Mouse (Mus musculus): ENCODE results near the gene Spata31d1b. TPM values are rescaled to one million over a fixed set of nuclear protein-coding genes. Genes with fewer than 3 reads are reported as not detected.
"Not testable (repeated sequence)": the region's sequence is repeated elsewhere in the genome, so short reads cannot be mapped to it uniquely, and the experiment has no call there.

Spata31d1b gene
- polyA plus RNA-seq, 1 experiment from 2014 or later, result not detected

DNA sequence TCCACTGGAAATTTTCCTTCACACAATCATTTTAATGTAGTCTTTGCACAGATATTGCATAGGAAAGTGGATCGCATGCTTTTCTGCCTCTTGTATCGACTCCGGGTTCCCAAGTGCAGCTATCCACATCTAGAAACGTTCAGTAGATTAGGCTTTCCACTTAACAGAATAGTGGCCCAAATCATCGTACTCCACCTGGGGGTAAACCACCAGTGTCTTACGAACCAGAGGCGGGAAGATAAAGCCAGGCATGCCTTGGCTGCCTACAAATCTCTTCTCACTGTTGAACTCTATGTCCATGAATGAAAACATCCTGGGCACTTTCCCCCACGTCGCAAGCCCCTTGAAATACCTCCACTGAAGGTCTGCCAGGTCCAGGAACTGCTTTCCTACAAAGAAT lies 22.8 kb upstream of the Spata31d1b start:
- no peak overlapping the region for H3K27ac ChIP-seq (ENCODE audit: low read length)
- WGBS, result 90% methylated on average over 9 of the region's 9 CpGs

DNA sequence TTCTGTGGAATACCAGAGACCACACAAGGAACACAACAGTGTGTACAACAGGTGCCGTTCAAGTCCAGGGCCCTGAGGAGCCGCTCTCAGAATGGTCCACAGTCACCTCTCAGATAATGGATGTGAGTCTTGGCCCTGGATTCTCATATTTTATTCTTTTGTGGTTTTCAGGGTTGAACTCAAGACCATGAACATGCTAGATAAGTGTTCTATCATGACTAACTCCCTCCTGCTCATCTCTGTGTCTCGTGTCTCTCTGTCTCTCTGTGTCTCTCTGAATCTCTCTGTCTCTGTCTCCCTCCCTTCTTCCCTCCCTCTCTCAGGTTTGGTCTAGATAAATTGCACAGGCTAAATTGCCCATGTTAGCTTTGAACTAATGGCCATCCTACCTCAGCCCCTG lies 22.2 kb upstream of the Spata31d1b start:
- H3K27ac ChIP-seq (ENCODE audit: low read length), result no peak overlapping the region
- H3K9ac ChIP-seq (ENCODE audit: low read depth, low read length), result no peak overlapping the region
- H3K27me3 ChIP-seq (ENCODE audit: control insufficient read depth, insufficient read depth, low read depth, low read length), result no peaks in the 10 kb centered on the region
- ATAC-seq, result no peak
- no peaks in the 10 kb centered on the region for H3K36me3 ChIP-seq (ENCODE audit: control insufficient read depth, insufficient read depth, low read length)
- H3K4me1 ChIP-seq (ENCODE audit: control insufficient read depth, insufficient read depth, low read length), result no peaks in the 10 kb centered on the region
- no peak overlapping the region for H3K4me3 ChIP-seq (ENCODE audit: low read depth, low read length)
- H3K4me2 ChIP-seq (ENCODE audit: low read length), result no peak overlapping the region
- WGBS, result 94% methylated on average over 3 of the region's 3 CpGs
- no peaks in the 10 kb centered on the region for H3K9me3 ChIP-seq (replicated peaks; ENCODE audit: control insufficient read depth, low read length, poor library complexity, severe bottlenecking)

More for the DNA sequence above, 22.8 kb upstream of the Spata31d1b start:
- Histone ChIP-seq H3K9ac (ENCODE audit: low read depth, low read length) (no peak overlapping the region), H3K9me3 (replicated peaks; ENCODE audit: control insufficient read depth, low read length, poor library complexity, severe bottlenecking) (no peaks in the 10 kb centered on the region), H3K4me3 (ENCODE audit: low read depth, low read length) (no peak overlapping the region), H3K4me1 (ENCODE audit: control insufficient read depth, insufficient read depth, low read length) (no peaks in the 10 kb centered on the region), H3K4me2 (ENCODE audit: low read length) (no peak overlapping the region), H3K36me3 (ENCODE audit: control insufficient read depth, insufficient read depth, low read length) (no peaks in the 10 kb centered on the region), H3K27me3 (ENCODE audit: control insufficient read depth, insufficient read depth, low read depth, low read length) (no peaks in the 10 kb centered on the region)
- ATAC-seq, result no peak

DNA sequence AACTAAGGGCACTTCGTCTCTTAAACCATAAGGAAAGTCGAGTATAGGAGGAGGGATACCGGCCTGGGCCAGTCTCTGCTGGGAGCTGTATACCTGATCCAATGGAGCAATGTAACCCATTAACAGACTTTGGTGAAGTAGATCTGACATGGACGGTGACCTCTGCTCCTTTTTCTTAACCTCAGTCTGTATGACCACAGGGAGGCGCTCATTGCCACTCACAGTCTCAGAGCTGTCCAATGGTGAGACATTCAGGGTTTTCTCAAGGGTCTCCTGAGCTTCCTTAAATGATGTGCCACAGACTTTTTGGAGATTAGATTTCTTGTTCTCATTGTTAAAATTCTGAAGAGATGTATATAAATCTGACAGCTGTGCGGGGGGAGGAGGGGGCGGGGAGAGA lies 21.5 kb upstream of the Spata31d1b start:
- Histone ChIP-seq H3K36me3 (ENCODE audit: control insufficient read depth, insufficient read depth, low read length) (no peaks in the 10 kb centered on the region), H3K27me3 (ENCODE audit: control insufficient read depth, insufficient read depth, low read depth, low read length) (no peaks in the 10 kb centered on the region), H3K4me3 (ENCODE audit: low read depth, low read length) (no peak overlapping the region), H3K27ac (ENCODE audit: low read length) (no peak overlapping the region), H3K9ac (ENCODE audit: low read depth, low read length) (no peak overlapping the region), H3K9me3 (replicated peaks; ENCODE audit: control insufficient read depth, low read length, poor library complexity, severe bottlenecking) (no peaks in the 10 kb centered on the region), H3K4me1 (ENCODE audit: control insufficient read depth, insufficient read depth, low read length) (no peaks in the 10 kb centered on the region), H3K4me2 (ENCODE audit: low read length) (no peak overlapping the region)
- no peak for ATAC-seq
- WGBS, result 83% methylated on average over 7 of the region's 7 CpGs

DNA sequence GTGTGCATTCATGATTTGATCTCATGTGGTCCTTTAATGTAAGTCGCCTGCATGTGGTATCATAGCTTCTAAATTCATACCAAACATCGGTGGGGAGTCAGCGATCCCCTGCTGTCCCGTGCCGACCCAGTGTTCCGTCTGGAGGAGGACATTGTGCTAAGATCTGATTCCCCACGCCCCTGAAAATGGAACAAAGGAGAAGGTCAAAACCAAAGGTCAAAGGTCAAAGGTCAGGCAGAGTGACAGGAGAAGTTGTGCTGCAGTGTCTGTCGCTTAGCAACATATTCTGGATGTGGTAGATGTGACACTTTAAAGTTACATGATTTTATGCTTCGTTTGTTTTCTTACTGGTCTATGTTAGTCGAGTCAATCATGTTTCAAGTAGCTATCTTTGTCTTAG lies 20.6 kb upstream of the Spata31d1b start:
- WGBS, result 22% methylated on average over 10 of the region's 10 CpGs
- Histone ChIP-seq H3K9me3 (replicated peaks; ENCODE audit: control insufficient read depth, low read length, poor library complexity, severe bottlenecking) (no peaks in the 10 kb centered on the region), H3K4me2 (ENCODE audit: low read length) (no peak overlapping the region), H3K9ac (ENCODE audit: low read depth, low read length) (no peak overlapping the region), H3K4me1 (ENCODE audit: control insufficient read depth, insufficient read depth, low read length) (no peaks in the 10 kb centered on the region), H3K27me3 (ENCODE audit: control insufficient read depth, insufficient read depth, low read depth, low read length) (no peaks in the 10 kb centered on the region), H3K36me3 (ENCODE audit: control insufficient read depth, insufficient read depth, low read length) (no peaks in the 10 kb centered on the region), H3K27ac (ENCODE audit: low read length) (no peak overlapping the region), H3K4me3 (ENCODE audit: low read depth, low read length) (no peak overlapping the region)
- no peak for ATAC-seq

- no peak within 1 kb of the TSS for H3K27ac ChIP-seq (ENCODE audit: low read length)
- ATAC-seq, result no peak
- no peak within 1 kb of the TSS for H3K4me2 ChIP-seq (ENCODE audit: low read length)
- no peak within 1 kb of the TSS for H3K9ac ChIP-seq (ENCODE audit: low read depth, low read length)
- H3K4me1 ChIP-seq (ENCODE audit: control insufficient read depth, insufficient read depth, low read length), result no peaks in the 10 kb centered on the region
- H3K4me3 ChIP-seq (ENCODE audit: low read depth, low read length), result no peak within 1 kb of the TSS
- H3K36me3 ChIP-seq (ENCODE audit: control insufficient read depth, insufficient read depth, low read length), result no peaks in the 10 kb centered on the region
- 93% methylated on average over 3 of the region's 3 CpGs for WGBS
- H3K9me3 ChIP-seq (replicated peaks; ENCODE audit: control insufficient read depth, low read length, poor library complexity, severe bottlenecking), result no peaks in the 10 kb centered on the region
- no peaks in the 10 kb centered on the region for H3K27me3 ChIP-seq (ENCODE audit: control insufficient read depth, insufficient read depth, low read depth, low read length)
These were observed 18.1 kb upstream of the Spata31d1b start, which contains the start of gene 4921517D22Rik for GRCm38 (mm10) chr13:59694008-59694407. Gene 4921517D22Rik, minus strand, starts transcription at chr13:59694108.

- no peak for ATAC-seq
- Histone ChIP-seq H3K36me3 (ENCODE audit: control insufficient read depth, insufficient read depth, low read length) (no peaks in the 10 kb centered on the region), H3K4me3 (ENCODE audit: low read depth, low read length) (no peak overlapping the region), H3K9ac (ENCODE audit: low read depth, low read length) (no peak overlapping the region), H3K27me3 (ENCODE audit: control insufficient read depth, insufficient read depth, low read depth, low read length) (no peaks in the 10 kb centered on the region), H3K4me1 (ENCODE audit: control insufficient read depth, insufficient read depth, low read length) (no peaks in the 10 kb centered on the region), H3K9me3 (replicated peaks; ENCODE audit: control insufficient read depth, low read length, poor library complexity, severe bottlenecking) (no peaks in the 10 kb centered on the region), H3K27ac (ENCODE audit: low read length) (no peak overlapping the region), H3K4me2 (ENCODE audit: low read length) (no peak overlapping the region)
- WGBS, result 86% methylated on average over 7 of the region's 7 CpGs
These were observed 16.3 kb upstream of the Spata31d1b start for GRCm38 (mm10) chr13:59695781-59696180.

DNA sequence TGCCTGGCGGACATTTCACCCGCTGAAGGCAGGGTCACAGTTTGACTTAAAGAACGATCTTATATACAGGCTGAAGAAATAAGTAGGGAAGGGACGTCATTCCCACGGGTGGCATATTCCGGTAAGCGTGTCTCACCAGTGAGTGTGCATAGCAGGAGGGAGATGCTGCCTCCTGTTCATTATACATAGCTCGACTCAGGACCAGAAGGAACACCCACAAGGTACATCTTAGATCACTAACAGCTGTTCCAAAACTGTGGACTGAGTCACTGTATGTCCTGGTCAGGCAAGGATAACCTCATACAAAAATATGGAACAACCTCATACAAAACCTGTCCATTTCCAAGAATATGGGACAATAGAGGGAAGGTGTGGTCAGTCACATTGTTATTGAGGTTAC lies 13.0 kb upstream of the Spata31d1b start:
- ATAC-seq, result no peak
- H3K9ac ChIP-seq (ENCODE audit: low read depth, low read length), result no peak overlapping the region
- no peaks in the 10 kb centered on the region for H3K27me3 ChIP-seq (ENCODE audit: control insufficient read depth, insufficient read depth, low read depth, low read length)
- H3K36me3 ChIP-seq (ENCODE audit: control insufficient read depth, insufficient read depth, low read length), result no peaks in the 10 kb centered on the region
- no peak overlapping the region for H3K4me2 ChIP-seq (ENCODE audit: low read length)
- H3K9me3 ChIP-seq (replicated peaks; ENCODE audit: control insufficient read depth, low read length, poor library complexity, severe bottlenecking), result no peaks in the 10 kb centered on the region
- H3K4me1 ChIP-seq (ENCODE audit: control insufficient read depth, insufficient read depth, low read length), result no peaks in the 10 kb centered on the region
- no peak overlapping the region for H3K4me3 ChIP-seq (ENCODE audit: low read depth, low read length)
- WGBS, result 90% methylated on average over 8 of the region's 8 CpGs
- H3K27ac ChIP-seq (ENCODE audit: low read length), result no peak overlapping the region

DNA sequence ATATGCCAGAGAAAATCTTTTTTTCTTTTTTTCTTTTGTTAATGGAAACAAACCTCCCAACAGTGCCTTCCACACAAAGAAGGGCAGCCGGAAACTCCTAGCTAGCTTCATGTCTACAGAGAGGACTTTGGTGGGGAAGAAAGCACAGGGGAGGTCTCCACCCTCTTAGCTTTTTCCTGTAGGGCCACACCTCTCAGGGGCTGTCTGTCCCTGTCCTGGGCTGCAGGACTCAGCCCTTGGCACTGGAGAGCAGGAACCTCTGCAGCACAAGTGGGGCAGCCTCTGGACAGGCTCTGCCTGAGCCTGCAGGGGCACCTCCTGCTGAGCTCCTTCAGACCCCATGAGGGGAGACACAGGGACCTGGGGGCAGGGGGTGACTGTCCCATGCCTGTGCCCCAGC lies 11.9 kb upstream of the Spata31d1b start:
- ATAC-seq; H3K4me3 ChIP-seq (ENCODE audit: low read depth, low read length); H3K27me3 ChIP-seq (ENCODE audit: control insufficient read depth, insufficient read depth, low read depth, low read length); H3K9me3 ChIP-seq (replicated peaks; ENCODE audit: control insufficient read depth, low read length, poor library complexity, severe bottlenecking); H3K4me1 ChIP-seq (ENCODE audit: control insufficient read depth, insufficient read depth, low read length); H3K9ac ChIP-seq (ENCODE audit: low read depth, low read length); H3K36me3 ChIP-seq (ENCODE audit: control insufficient read depth, insufficient read depth, low read length); H3K4me2 ChIP-seq (ENCODE audit: low read length); H3K27ac ChIP-seq (ENCODE audit: low read length): not testable (repeated sequence)
- WGBS, result 83% methylated on average over 1 of the region's 1 CpGs

- 89% methylated on average over 12 of the region's 12 CpGs for whole genome bisulfite sequencing
- Histone ChIP-seq H3K4me1 (ENCODE audit: control insufficient read depth, insufficient read depth, low read length) (no peaks in the 10 kb centered on the region), H3K9ac (ENCODE audit: low read depth, low read length) (no peak overlapping the region), H3K36me3 (ENCODE audit: control insufficient read depth, insufficient read depth, low read length) (no peaks in the 10 kb centered on the region), H3K4me2 (ENCODE audit: low read length) (no peak overlapping the region), H3K9me3 (replicated peaks; ENCODE audit: control insufficient read depth, low read length, poor library complexity, severe bottlenecking) (no peaks in the 10 kb centered on the region), H3K27me3 (ENCODE audit: control insufficient read depth, insufficient read depth, low read depth, low read length) (no peaks in the 10 kb centered on the region), H3K27ac (ENCODE audit: low read length) (no peak overlapping the region), H3K4me3 (ENCODE audit: low read depth, low read length) (no peak overlapping the region)
- ATAC-seq, result no peak
These were observed 8.6 kb upstream of the Spata31d1b start for GRCm38 (mm10) chr13:59703514-59703913.

- Histone ChIP-seq H3K9ac (ENCODE audit: low read depth, low read length) (no peak overlapping the region), H3K36me3 (ENCODE audit: control insufficient read depth, insufficient read depth, low read length) (no peaks in the 10 kb centered on the region), H3K27me3 (ENCODE audit: control insufficient read depth, insufficient read depth, low read depth, low read length) (no peaks in the 10 kb centered on the region), H3K9me3 (replicated peaks; ENCODE audit: control insufficient read depth, low read length, poor library complexity, severe bottlenecking) (no peaks in the 10 kb centered on the region), H3K4me2 (ENCODE audit: low read length) (no peak overlapping the region), H3K4me3 (ENCODE audit: low read depth, low read length) (no peak overlapping the region), H3K4me1 (ENCODE audit: control insufficient read depth, insufficient read depth, low read length) (no peaks in the 10 kb centered on the region), H3K27ac (ENCODE audit: low read length) (no peak overlapping the region)
- no peak for ATAC-seq
- 52% methylated on average over 12 of the region's 12 CpGs for WGBS
These were observed 7.5 kb upstream of the Spata31d1b start for GRCm38 (mm10) chr13:59704562-59704961.
